Mouse (Mus musculus) lung, adult 2 months (tissue): ENCODE data around the gene Pnpo.
A peak's percentile ranks its signal among the peaks of the same experiment; 100 is the strongest.

Source experiments
- CTCF ChIP-seq: fragments of 200-500 bp; IDR thresholded peaks from 2 replicates; pipeline ENCODE4 v1.5.1; 2011; ENCODE audit warnings: mild to moderate bottlenecking, low read length, control low read depth; ENCODE audit not compliant: insufficient read depth
- POLR2A ChIP-seq: fragments of 200-500 bp; IDR thresholded peaks from 2 replicates; pipeline ENCODE4 v1.6.1; 2011; ENCODE audit warnings: low read depth, mild to moderate bottlenecking, control low read depth, low read length, borderline replicate concordance; ENCODE audit errors: extremely low read depth

GRCm38 (mm10) chr11:96950767-96951166 is 7.0 kb upstream of the Pnpo start:
- TF ChIP-seq POLR2A, result no peak
- peak; percentile 42 for TF ChIP-seq CTCF
